Mouse (Mus musculus) liver, embryonic 14.5 days (tissue): Measurements from ENCODE around the gene Slc12a9.

Experiments
- CTCF ChIP-seq: IDR thresholded peaks from 2 replicates; pipeline ENCODE4 v1.5.1; 2016; ENCODE audit warnings: antibody characterized with exemption, low read depth, control low read depth
- EP300 ChIP-seq: IDR thresholded peaks from 2 replicates; pipeline ENCODE4 v1.6.1; 2016; ENCODE audit warnings: antibody characterized with exemption, low read depth

GRCm38 (mm10) chr5:137304165-137304564 lies 29.2 kb downstream of the Slc12a9 start:
- TF ChIP-seq EP300, result no peak
- no peak for TF ChIP-seq CTCF
